Mouse (Mus musculus) bone marrow, adult 2 months (tissue): ENCODE results near the gene D430041D05Rik.

ENCODE experiments used
- CTCF ChIP-seq: fragments of 200-500 bp; IDR thresholded peaks from 2 replicates; pipeline ENCODE4 v1.5.1; 2011; ENCODE audit warnings: low read length, control low read depth; ENCODE audit not compliant: control insufficient read depth, insufficient read depth
- POLR2A ChIP-seq: fragments of 200-500 bp; IDR thresholded peaks from 2 replicates; pipeline ENCODE4 v1.6.1; 2011; ENCODE audit warnings: low read depth, mild to moderate bottlenecking, control low read depth, low read length, borderline replicate concordance; ENCODE audit not compliant: control insufficient read depth

- TF ChIP-seq CTCF (no peak), POLR2A (no peak)
Observed at GRCm38 (mm10) chr2:104163978-104164487, 246.8 kb downstream of the D430041D05Rik start.
